Mouse (Mus musculus) brain, adult 2 months (tissue): Measurements from ENCODE around the gene Gm6882.
"Not testable (repeated sequence)": the region's sequence is repeated elsewhere in the genome, so short reads cannot be mapped to it uniquely, and the experiment has no call there.

Source experiments
- DNase-seq: peaks from one replicate; pipeline ENCODE4 v3.0.0; 2011; ENCODE audit warnings: low read depth, low spot score

Gm6882 gene

GRCm38 (mm10) chr7:21432645-21433044 lies at the start of gene Gm6882:
Gene Gm6882 (minus strand): TSS chr7:21432745.
- not testable (repeated sequence) for DNase-seq
